Mouse (Mus musculus): ENCODE data around the gene D11Wsu47e.
A peak's percentile ranks its signal among the peaks of the same experiment; 100 is the strongest.

The D11Wsu47e gene

DNA sequence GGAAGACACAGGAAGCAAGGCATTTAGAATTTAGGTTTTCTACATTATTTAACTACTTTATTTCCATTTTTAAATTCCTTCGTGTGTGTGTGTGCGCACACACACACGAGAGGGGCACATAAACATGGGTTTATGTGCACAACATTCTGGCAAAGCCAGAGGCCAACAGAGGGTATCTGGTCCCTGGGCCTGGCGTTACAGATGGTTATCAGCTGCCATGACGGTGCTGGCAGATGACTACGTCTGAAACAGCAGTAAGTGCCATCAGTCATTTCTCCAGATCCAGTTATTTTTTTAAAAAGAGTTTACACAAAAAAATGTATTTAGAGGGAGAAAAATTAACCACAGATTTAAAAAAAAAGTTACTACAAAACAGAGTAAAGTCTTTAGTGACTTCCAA is 18.0 kb upstream of the D11Wsu47e start:
- no peak for DNase-seq (ENCODE audit: low read depth, low spot score)

DNA sequence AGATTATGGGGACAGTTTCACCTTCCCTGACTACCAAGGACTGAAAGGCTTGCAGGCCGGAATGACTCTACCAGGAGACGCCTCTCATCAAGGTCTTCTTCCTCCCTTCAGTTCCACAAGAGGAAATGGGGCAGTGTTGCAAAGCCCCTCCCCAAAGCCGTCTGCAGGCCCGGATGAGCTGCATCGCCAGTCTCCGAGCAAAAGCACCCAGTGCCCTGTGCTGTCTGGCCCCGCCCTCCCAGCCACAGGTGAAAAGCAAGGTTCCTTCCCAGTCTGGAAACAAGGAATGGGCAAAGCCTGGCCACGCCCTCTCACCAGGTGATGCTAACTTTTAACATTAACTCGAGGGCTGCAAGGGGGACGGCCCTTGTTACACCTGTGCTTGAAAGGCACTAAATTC is 17.6 kb upstream of the D11Wsu47e start:
- peak; percentile 54 for DNase-seq (ENCODE audit: low read depth, low spot score)

DNA sequence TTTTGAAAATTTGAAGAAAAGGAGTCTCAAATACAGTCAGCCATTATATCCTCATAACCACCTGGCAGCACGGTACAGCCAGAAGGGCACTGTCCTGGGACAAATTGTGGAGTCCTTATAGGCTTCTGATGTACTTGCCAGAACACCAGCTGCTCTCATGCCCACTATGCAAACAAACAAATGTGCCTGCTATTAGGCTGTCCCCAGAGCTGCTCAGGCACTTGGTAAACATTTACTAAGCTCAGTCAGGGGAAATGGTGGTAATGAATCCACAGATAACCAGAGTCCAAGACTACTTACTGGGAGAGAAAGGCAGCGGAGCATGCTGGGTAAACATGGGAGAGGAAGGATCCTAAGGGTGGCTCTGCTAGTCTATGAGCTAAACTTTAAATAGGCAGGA is 17.1 kb upstream of the D11Wsu47e start:
- no peak for DNase-seq (ENCODE audit: low read depth, low spot score)

DNA sequence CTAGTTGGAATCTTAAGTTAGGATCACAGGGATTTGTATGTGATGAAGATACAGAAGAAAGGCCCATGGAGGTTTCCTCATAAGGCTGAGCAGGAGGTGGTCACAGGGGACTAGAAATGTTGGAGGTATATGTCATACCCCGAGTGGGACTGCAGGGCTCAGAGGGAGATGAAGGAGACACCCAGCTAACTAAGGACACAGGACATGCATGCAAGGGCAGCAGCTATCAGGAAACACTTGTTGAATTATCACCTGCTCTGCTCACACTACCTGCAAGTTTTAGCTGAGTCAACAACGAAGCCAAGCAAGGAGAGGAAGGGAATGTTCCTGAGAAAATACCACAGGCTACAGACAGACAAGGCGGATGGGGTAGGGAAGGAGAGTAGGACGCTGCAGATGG is 16.5 kb upstream of the D11Wsu47e start:
- no peak for DNase-seq (ENCODE audit: low read depth, low spot score)

DNA sequence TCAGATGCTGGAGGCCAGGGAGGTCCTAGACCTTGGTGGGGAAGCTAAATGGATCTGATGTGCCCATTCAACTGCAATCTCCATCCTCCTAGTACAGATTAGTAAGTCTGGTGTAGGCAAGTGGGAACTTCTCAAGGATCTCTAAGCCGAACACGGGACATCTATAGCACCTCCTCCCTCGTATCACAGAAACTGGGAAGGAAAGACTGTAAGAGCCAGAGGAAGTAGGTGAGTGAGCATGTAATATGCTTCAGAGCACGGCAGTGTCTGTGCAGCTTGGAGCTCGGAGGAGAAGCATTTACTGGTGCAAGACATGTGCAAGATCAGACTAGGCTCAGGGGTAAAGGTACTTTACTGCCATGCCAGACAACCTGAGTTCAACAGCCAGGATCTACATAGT is 15.4 kb upstream of the D11Wsu47e start:
- no peak for DNase-seq (ENCODE audit: low read depth, low spot score)

DNA sequence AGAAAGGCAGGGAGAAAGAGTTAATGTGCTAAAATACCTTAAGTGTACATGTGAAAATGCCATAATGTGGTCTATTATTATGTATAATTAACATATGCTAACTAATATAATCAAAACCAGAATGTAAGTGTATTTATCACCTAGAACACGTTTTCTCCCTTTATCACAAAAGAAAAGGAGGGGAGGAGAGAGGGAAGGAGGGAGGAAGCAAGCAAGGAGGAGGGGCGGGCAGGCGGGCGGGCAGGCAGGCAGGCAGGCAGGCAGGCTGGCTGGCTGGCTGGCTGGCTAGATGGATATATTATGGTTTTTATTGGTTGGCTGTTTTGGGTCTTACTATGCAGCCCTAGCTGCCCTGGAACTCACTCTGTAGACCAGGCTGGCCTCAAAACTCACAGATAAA is 14.5 kb upstream of the D11Wsu47e start:
- no peak for DNase-seq (ENCODE audit: low read depth, low spot score)

DNA sequence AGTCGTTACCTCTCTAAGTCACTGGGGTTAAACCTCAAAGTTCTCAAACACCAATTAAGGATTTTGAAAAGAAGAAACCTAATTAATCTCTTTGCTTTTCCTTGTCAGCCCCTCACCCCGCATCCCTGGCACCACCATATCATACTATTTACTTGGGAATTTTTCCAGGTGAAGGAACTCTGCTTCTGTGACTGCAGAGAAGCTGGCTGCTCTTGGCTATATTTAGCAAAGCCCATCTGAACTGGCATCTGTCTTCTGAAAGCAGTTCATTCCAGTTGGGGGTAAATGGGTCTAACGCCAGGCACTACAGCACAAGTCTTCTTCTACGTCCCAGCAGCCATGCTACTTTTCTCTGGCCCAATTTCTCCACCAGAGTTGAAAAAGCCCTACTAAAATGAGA is 10.6 kb upstream of the D11Wsu47e start:
- DNase-seq (ENCODE audit: low read depth, low spot score): no peak

DNA sequence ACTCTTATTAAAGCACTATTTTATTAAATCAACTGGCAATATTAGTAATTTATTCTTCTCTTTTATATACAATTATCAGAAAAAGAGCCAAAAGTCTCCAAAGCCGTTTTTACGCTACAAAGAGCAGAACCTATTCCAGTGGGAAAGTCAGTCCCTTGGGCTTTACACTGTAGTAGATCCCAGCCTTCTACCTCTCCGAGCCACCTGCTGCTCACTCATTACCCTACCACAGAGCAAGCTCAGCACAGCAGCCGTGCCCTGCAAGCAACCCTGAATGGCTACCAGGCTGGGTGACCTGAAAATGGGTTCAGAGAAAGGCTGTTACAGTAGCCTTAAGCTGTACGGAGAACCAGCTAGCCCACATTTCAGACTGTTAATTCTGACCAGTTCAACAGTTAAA is 9.6 kb upstream of the D11Wsu47e start:
- DNase-seq (ENCODE audit: low read depth, low spot score): no peak

DNA sequence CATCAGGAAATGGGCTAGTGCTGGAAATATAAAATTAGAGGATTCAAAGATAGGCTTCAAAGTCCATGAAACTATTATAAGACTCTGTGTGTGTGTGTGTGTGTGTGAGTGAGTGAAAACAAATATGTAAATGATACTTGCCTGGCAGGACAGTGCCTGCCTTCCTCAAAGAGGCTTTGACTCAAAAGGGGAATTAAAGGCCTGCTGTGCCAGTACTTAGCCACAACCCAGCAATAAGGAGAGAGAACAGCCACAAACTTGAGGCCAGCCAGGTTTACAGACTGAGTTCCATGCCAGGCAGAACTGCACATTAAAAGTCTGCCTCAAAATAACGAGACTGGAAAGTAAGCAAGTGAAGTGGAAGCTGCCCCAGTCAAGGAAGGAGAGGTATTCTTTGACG is 7.4 kb upstream of the D11Wsu47e start:
- DNase-seq (ENCODE audit: low read depth, low spot score): no peak

DNA sequence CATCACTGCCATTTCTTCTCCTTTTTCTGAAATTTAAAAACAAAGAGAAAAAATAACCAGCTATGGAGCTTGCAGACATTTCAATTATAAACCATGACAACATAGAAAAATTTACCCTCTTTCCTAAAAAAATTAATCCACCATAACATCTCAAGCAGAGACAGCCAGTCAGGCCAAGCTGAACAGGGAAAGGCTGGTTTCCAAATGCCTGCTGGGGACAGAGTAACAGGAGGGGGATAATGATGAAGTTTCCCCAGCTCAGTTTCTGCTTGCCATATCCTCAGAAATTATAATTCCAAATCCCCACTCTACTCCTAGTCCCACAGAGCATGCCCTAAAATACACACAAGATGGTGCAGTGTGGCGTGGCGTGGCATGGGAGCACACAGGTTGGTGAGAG is 6.8 kb upstream of the D11Wsu47e start:
- DNase-seq (ENCODE audit: low read depth, low spot score): no peak

DNA sequence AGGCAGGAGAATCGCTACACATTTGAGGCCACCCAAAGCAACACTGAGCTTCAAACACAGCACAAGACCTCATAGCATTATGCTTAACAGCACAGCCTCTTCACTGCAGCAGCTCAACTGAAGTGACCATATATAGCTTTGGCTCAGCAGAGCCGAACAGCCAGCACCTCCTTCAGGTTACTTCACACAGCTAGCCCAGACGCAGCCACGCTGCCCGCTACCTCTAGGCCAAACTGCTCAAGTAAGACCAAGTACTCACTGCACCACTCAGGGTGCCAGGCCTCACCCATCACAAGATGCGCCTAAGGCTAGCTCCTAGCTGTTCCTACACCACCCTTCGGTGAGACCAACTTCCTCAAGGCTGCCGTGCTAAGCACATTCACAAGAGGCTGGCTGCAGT is 5.8 kb upstream of the D11Wsu47e start:
- DNase-seq (ENCODE audit: low read depth, low spot score): no peak

DNA sequence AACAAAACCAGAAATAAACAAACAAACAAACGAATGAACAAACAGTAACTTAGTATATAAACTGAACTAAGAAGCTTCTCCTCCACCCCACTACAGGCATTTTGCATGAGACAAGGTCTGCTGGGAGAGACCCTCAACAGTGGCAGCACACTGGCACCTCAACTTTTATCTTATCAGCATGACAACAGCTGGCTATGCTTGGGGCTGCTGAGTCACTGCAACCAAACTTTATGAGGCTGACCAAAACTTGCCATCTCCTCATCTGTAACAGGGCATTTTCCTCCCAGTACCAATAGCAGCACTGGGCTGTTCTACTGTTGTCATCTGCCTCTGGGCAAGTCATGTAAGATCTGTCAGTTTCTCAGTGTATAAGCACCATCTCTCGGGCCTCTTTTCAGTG is 3.3 kb upstream of the D11Wsu47e start:
- DNase-seq (ENCODE audit: low read depth, low spot score): no peak

DNA sequence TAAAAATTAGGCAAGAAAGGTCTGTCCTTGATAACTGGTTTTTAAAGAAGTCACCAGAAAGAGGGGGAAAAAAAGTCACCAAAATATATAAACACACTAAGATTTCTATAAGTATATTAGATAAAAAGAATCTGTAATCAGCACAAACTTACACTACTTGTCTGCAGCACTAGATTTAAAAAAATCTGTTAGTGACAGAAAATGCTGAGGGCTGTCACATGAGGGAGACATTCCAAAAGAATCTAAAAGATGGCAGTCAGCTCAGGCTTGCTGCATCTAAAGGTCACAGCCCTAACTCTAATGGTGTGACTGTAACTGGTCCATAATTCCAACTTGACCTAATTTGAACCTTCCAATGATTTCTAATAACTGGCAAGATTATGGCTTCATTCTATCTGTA is 2.2 kb upstream of the D11Wsu47e start:
- no peak for DNase-seq (ENCODE audit: low read depth, low spot score)

DNA sequence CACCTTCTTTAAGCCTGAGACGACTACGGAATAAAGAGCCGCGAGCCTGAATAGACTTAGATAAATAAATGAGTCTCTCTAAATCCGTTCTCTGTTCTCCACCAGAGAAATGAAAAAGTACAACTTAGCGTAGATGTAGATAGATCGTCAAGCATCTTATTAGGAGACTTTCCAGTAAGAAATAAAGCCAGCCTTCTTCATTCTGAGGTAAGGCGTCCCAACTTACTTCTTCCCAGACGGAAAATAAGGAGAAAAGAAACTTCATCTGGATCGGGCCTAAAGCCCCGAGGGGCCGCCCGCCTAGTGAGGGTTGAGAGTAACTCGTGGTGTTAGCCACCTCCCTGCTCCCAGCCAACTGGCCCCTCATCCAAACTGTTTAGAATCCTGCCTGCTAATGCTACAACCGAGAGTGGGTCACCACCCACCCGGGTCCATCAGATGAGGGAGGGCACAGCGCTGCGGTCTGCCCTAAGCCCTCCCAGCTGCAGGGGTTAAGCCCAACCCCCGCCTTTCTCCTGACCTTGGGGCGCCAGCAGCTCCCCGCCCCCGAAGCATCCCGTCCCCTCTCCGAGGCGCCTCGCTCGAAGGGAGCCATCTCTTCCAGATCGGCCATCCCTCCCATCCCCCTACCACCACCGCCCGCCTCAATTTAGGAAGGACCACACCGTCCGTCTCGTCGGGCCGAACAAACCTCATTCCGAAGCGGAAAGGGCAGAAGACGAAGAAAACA is 1.1 kb upstream of the D11Wsu47e start:
- peak; percentile 59 for DNase-seq (ENCODE audit: low read depth, low spot score)

DNA sequence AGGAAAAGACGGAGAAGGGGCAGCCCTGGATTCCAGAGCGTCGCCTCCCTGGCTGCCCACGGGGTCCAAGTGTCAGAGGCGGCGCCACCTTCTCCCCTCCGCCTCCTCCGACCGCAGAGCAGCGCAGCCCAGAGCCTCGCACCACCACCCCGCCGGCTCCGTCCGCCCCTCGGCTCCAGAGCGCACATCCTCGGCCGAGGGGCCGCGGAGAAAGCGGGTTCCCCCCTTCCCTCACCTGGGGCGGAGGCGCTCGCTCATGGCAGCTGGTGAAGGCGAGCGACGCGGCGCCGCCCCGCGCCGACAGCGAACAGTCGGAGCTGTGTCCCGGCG is 620 bp upstream of the D11Wsu47e start:
- DNase-seq (ENCODE audit: low read depth, low spot score): no peak

DNA sequence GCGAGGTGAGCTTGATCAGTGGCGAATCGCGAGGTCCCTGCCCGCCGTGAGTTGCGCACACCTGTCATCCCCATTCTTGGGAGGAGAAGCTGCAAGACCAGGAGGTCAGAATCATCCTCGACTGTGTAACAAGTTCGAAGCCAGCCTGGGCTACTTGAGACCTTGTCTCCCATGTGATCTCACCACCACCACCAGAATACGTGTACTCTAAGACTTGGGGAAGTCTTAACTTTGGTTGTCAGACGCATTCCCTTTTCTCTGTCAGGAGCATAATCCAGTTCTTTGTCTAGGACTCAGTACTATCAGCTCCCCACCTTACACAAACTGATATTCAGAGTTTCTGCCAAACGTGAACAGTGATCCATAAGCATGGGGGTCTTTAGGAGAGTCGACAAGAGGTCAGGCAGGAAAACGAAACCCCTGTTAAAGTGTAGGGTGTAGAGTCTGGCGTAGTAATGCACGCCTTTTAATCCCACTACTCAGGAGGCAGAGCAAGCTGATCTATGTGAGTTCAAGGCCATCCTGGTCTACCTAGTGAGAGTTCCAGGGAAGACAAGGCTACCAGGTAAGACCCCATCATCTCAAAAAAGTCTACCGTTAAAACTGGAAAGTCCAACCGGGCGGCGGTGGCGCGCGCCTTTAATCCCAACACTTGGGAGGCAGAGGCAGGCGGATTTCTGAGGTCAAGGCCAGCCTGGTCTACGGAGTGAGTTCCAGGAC is 655 bp downstream of the D11Wsu47e start:
- no peak for DNase-seq (ENCODE audit: low read depth, low spot score)

DNA sequence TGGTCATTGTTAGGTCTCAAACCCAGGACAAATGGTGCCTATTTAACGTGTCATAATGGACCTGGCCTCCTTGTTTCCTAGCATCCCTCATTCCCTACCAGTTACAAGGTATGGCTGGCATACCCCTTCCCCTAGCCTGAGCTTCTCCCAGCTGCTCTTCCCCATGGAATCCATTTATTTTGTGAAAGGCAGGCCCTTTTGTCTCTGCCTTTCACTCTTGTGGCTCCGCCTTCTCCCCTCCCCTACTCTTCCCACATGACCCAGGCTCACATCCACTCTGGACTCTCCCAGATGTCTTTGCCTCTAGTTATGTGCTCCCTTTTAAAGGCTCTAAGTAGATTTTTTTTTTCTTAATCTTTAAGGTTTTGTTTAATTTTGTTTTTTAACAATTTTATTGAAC is 2.8 kb downstream of the D11Wsu47e start:
- no peak for DNase-seq (ENCODE audit: low read depth, low spot score)

DNA sequence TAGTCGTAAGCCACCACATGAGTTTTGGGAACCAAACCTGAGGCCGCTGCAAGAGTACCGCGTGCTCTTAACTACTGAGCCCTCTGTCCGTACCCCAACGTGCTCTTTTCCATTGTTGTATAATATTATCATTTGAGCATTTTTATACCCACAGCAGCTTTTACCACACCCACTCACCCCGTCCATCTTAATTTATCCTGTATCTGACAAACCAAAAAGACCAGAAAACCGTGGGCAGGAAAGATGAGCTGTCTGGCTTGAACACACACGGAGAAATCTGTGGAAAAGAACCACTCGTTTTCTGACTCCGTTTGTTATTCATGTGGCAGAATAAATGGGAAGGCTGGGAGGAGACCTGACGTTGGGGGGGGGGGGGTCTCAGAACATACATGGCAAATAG is 6.3 kb downstream of the D11Wsu47e start:
- DNase-seq (ENCODE audit: low read depth, low spot score): no peak

DNA sequence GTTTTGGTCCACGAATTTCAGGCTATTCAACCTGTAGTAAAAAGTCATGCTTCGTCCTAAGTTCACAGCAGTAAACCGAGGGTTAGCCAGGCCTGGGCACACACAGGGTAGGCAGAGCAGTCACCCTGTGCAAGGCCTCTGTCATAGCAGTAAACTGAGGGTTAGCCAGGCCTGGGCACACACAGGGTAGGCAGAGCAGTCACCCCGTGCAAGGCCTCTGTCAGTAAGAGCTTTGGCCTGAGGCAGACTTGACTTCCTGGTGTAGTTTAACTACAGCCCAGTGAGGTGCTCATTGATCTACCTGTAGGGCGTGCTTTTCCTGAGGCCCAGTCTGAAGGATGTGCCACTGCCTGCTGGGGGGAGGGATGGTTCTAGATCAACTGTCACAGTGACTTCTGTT is 7.1 kb downstream of the D11Wsu47e start:
- no peak for DNase-seq (ENCODE audit: low read depth, low spot score)

DNA sequence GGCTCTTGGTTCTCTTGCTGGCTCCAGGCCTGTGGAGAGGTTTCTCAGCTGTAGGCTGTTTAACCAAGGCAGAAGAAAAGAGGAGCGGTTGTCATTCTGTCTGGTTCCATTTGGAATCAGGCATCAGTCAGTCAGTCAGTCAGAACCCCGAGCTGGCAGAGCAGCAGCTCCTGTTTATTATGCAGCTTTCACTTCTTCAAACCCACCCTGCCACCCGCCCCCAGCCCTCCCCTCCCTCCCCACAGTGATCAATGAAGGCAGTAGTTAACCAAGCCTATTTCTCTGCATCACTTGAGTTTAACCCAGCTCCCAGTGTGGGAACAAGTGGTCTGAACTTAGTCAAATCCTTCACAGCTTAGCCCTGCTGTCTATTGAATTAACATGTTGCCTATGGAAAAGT is 7.6 kb downstream of the D11Wsu47e start:
- DNase-seq (ENCODE audit: low read depth, low spot score): no peak

DNA sequence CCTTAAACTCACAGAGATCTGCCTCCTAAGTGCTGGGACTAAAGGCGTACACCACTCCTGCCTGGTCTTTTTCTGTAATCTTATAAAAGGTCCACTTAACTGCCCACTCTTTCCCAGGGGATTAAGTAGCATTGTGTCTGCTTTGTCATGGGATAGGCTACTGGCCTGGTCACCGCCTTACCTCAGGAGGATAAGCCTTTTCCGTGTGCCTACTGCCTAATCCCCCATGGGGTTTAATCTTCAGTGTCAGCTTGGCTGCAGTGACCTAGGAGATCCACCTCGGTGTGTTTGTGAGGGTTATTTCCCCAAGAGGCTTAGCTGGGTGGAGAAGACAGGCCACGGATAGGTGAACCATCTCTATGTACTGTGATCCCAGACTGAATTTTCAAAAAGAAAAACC is 13.4 kb downstream of the D11Wsu47e start:
- no peak for DNase-seq (ENCODE audit: low read depth, low spot score)

DNA sequence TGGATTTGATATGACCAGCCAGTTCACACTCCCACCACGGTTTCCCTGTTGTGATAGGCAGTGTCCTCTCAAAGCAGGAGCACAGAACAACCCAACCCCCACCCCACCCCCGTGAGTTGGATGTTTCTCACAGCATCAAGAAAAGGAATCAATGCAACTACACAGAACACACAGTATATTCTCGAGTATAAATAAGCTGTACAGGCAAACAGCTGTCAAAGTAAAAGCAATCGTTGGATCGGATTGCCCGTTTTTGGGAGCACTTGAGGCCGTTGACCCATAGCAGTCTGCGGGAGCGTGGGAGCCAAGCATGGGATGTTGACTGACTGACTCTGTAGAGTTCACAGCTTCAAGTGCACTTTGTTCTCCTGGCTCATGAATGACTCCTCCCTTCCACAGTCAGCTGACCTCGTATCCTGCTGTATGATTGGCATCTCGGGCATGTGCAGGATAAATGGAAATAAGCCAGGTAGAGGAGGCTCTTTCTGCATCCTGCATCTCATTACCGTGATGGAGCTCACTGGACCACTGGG is 13.9 kb downstream of the D11Wsu47e start:
- DNase-seq (ENCODE audit: low read depth, low spot score): no peak

DNA sequence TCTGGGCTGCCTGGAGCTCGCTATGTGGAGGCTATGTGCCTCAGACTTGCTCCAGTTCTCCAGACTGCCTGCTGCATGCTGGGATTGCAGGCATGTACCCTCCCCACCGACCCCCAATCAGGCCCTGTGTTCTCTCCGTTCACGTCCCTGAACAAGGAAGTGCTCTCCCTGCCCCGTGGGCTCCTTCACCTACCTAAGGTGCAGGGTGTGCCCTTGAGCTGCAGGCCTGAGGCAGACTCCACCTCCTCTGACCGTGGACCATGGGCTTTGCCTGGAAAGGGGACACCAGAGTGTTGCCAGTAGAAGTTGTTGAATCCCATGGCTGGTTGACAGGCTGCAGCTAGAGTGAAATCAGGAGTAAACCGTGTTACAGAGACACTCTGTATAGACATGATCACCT is 15.4 kb downstream of the D11Wsu47e start:
- no peak for DNase-seq (ENCODE audit: low read depth, low spot score)
